Mouse (Mus musculus) lung, postnatal 0 days (tissue): ENCODE results near the gene Ppp2r5a.

Experiments
- CTCF ChIP-seq: IDR thresholded peaks from 2 replicates; pipeline ENCODE4 v1.5.1; 2016; ENCODE audit warnings: antibody characterized with exemption, mild to moderate bottlenecking
- EP300 ChIP-seq: IDR thresholded peaks from 2 replicates; pipeline ENCODE4 v1.6.1; 2016; ENCODE audit warnings: antibody characterized with exemption, mild to moderate bottlenecking, control low read depth

GRCm38 (mm10) chr1:191313926-191314325 is 89.1 kb downstream of the Ppp2r5a start:
- TF ChIP-seq CTCF (no peak), EP300 (no peak)
